Mouse (Mus musculus) left cerebral cortex, postnatal 14 days (tissue): ENCODE data around the gene Cdt1. TPM values are rescaled to one million over a fixed set of nuclear protein-coding genes. Genes with fewer than 3 reads are reported as not detected.
A peak's percentile ranks its signal among the peaks of the same experiment; 100 is the strongest.

ENCODE experiments used
- DNase-seq, 2 experiments: peaks; one replicate each; pipeline ENCODE4 v3.0.0; 2021 to 2022; ENCODE audit warnings: low spot score in 2 of 2, mixed read lengths in 1 of 2
- intact Hi-C: fragments of 180-260 bp; cut with DNase I; formaldehyde crosslinking; loops from one replicate; pipeline ENCODE4 v1.15.1; 2025
- microRNA-seq, 2 experiments: library from miRNA; unstranded; fragments of <30 nt; microRNA quantifications; one replicate each; pipeline ENCODE4 v1.2.0; 2022
- total RNA-seq, 2 experiments: library from RNA; stranded (reverse); gene quantifications; 2 replicates each; pipeline ENCODE4 v1.2.3; 2021

Cdt1 gene
- total RNA-seq, 2 experiments from 2014 or later = 2.2 to 3.5 TPM

DNA sequence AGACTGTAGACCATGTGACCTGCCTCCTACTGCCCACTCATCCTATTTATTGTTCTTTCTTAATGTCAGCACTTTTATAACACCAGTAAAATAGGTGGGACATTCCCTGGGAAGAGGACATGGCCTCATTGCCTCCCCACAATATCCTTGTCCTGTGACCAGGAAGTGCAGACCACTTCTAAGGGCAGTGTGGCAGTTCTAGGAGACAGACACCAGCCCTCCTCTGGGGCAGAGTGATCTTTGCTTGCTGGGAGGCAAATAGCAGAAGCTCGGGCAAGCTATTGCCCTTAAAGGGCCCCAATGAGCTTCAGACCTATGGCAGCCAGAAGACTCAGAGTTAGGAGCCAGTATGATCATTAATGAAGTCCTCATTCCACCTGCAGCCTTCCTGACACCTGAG lies 36.8 kb downstream of the Cdt1 start:
- DNase-seq = no peak
- intact Hi-C loops = no loop called here

- DNase-seq = peak in 1 of 2 experiments; percentile 44
- intact Hi-C loops = no loop called here
These were observed 37.6 kb downstream of the Cdt1 start for GRCm38 (mm10) chr8:122605367-122605766.

DNA sequence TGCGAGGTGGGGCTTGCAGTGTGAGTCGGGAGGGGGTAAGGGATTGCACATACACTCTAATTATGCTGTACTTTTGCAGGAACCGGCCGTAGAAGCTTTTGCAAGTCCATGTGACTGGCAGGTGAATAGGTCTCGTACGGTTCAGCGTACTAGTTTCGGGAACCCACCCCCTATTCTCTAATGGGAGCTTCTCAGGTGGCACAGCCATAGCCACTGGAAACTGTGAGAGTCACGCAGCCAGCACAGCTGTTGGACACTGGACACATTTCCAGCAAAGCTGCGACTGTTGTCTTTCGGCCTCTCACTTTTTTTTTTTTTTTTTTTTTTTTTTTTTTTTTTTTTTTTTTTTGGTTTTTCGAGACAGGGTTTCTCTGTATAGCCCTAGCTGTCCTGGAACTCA lies 39.0 kb downstream of the Cdt1 start:
- DNase-seq = no peak

DNA sequence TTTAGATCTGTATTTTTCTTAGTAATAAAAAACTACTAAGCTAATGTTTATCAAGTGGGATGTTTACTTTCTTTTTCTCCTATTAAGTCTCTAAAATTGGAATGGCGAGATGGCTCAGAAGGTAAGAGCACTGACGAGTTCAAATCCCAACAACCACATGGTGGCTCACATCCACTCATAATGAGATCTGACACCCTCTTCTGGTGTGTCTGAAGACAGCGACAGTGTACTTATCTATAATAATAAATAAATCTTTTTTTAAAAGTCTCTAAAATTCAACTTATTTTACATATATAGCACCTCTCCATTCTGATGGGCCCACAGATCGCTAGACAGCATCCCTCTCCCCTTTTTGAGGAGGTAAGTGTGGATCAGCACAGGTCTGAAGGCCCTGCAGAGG lies 42.4 kb downstream of the Cdt1 start:
- intact Hi-C loops = loop anchor here (5.0 kb wide), 1 partner anchor 108 kb away; no protein-coding TSS in a partner anchor

More for the DNA sequence above, 39.0 kb downstream of the Cdt1 start:
- intact Hi-C loops = no loop called here

DNA sequence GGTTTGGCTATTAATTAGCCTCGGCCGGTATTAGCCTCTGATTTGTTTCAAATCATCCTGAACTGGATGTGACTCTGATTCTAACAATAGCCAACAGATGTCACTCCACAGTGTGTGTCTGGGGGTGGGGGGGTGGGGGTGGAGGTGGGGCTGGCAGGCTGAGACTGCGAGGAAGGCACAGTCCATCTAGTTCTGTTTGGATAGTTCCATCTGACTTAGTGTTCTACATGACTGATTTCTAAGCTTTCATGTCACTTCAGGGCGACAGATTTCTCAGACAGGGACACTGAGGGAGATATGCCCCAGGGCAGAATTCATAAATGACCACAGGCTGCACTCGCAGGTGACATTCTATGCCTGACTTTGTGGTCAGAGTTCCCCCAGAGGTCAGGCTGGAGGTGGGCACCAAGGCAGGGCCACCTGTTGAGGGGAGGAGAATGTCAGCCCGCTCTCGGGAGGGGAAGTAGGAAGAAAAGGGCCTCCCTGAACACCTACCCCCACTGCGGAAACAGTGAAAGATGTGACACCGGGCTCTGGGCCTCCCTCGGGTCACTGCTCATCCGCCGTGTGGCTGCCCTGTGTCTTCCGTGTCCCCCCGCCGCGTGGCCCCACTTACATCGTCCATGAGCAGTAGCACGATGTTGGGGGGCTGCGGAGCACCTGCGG lies 42.9 kb downstream of the Cdt1 start:
- intact Hi-C loops = loop anchor here (5.0 kb wide), 1 partner anchor 108 kb away; no protein-coding TSS in a partner anchor
- DNase-seq = no peak

More for the DNA sequence above, 42.4 kb downstream of the Cdt1 start:
- no peak for DNase-seq

- peak; percentile 94 to 97 for DNase-seq
- intact Hi-C loops = loop anchor here (5.0 kb wide), 1 partner anchor 109 kb away; no protein-coding TSS in a partner anchor
These were observed 43.7 kb downstream of the Cdt1 start, which contains the start of the genes Galns and Trappc2l for GRCm38 (mm10) chr8:122611295-122612133. Galns (minus strand) TSS chr8:122611463. Trappc2l (plus strand) TSS chr8:122611640.

DNA sequence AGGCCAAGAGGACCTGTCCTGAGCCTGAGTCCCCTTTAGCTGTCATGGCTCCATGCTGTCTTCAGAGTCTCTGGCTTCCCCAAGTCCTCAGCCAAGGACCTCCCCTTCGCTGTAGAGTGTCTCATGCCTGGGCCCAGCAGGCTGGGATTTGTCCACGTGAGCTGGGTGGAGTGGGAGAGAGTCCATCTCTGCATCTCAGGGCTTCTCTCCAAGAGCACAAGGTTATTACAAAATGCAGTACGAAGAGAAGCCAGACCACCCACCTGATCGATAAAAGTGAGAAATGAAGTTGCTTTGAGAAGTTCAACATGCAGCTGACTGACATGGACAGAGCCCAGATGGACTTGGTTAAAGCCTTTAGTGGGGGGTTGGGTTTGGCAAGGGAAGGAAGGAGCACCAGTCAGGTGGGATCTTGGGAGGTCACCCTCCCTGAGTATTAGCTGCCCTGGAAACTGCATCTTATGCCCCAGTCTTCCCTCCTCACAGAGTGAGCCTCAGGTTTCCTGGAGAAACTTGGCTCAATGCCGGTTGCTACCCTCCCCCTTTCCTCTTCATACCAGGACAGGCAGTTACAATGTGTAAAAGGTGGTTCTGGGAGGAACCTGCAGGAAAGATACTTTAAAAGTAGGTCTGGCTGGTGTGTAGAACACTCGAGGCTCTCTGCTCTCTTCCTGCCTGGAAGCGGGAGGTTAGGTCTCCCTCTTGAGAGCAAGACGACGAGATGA lies 48.5 kb downstream of the Cdt1 start:
- intact Hi-C loops = no loop called here
- DNase-seq = no peak

- intact Hi-C loops = loop anchor here (2.0 kb wide), 1 partner anchor 213 kb away; no protein-coding TSS in a partner anchor
- peak; percentile 63 to 81 for DNase-seq
These were observed 50.2 kb downstream of the Cdt1 start for GRCm38 (mm10) chr8:122617947-122618546.

GRCm38 (mm10) chr8:122618660-122619378 lies 51.0 kb downstream of the Cdt1 start:
- intact Hi-C loops = loop anchor here (2.0 kb wide), 1 partner anchor 212 kb away; no protein-coding TSS in a partner anchor
- no peak for DNase-seq

GRCm38 (mm10) chr8:122620446-122620845 lies 52.6 kb downstream of the Cdt1 start:
- intact Hi-C loops = no loop called here
- DNase-seq = no peak

GRCm38 (mm10) chr8:122622727-122623126 lies 54.9 kb downstream of the Cdt1 start, which contains the start of gene Pabpn1l:
Pabpn1l (minus strand) TSS chr8:122622739.
- no peak for DNase-seq
- intact Hi-C loops = no loop called here

Small RNA genes within 50 kb of the gene (microRNA-seq; reads per million reads assigned to microRNA genes)
- 0 reads per million in 2 experiments for gene Mir6396

Other genes starting within 250 kb of the Cdt1 start
- gene Trhr2, start 207.3 kb upstream of the Cdt1 start, total RNA-seq = 1 to 10 TPM; 2.3 to 3.0 TPM
- 10 to 100 TPM; 36.0 to 39.4 TPM for gene Zc3h18, start 191.4 kb upstream of the Cdt1 start, total RNA-seq
- gene Il17c, start 146.0 kb upstream of the Cdt1 start, total RNA-seq = not detected
- gene Cyba, start 135.1 kb upstream of the Cdt1 start, total RNA-seq = 1 to 10 TPM; 8.6 to 9.9 TPM
- 10 to 100 TPM; 32.7 to 34.4 TPM for gene Mvd, start 124.6 kb upstream of the Cdt1 start, total RNA-seq
- gene Snai3, start 107.3 kb upstream of the Cdt1 start, total RNA-seq = not detected
- 10 to 100 TPM; 22.4 to 23.2 TPM for gene Rnf166, start 92.0 kb upstream of the Cdt1 start, total RNA-seq
- gene Ctu2, start 91.9 kb upstream of the Cdt1 start, total RNA-seq = 10 to 100 TPM; 23.9 to 30.9 TPM
- gene Piezo1, start 16.7 kb upstream of the Cdt1 start, total RNA-seq = 10 to 100 TPM; 10.1 to 12.2 TPM
- gene Aprt, start 8.9 kb downstream of the Cdt1 start, total RNA-seq = 10 to 100 TPM; 73.7 to 81.1 TPM
- gene Galns, start 43.4 kb downstream of the Cdt1 start, total RNA-seq = 10 to 100 TPM in 1 of 2 experiments, 1 to 10 TPM in 1; 9.7 to 10.3 TPM
- gene Trappc2l, start 43.6 kb downstream of the Cdt1 start, total RNA-seq = 10 to 100 TPM; 84.2 to 85.9 TPM
- not detected for gene Pabpn1l, start 54.7 kb downstream of the Cdt1 start, total RNA-seq
- gene Cbfa2t3, start 131.1 kb downstream of the Cdt1 start, total RNA-seq = 10 to 100 TPM; 27.2 to 29.7 TPM
- gene Acsf3, start 207.5 kb downstream of the Cdt1 start, total RNA-seq = 10 to 100 TPM; 19.0 to 20.9 TPM